Mouse (Mus musculus) testis, adult 2 months (tissue): Measurements from ENCODE around the gene Gm10644.

Experiments used
- CTCF ChIP-seq: fragments of 200-500 bp; IDR thresholded peaks from 2 replicates; pipeline ENCODE4 v1.5.1; 2012; ENCODE audit warnings: low read depth, mild to moderate bottlenecking, inconsistent platforms, low read length, moderate library complexity; ENCODE audit not compliant: control insufficient read depth, insufficient read depth, insufficient replicate concordance
- POLR2A ChIP-seq: fragments of 200-500 bp; IDR thresholded peaks from 2 replicates; pipeline ENCODE4 v1.6.1; 2012; ENCODE audit warnings: low read depth, mild to moderate bottlenecking, inconsistent platforms, low read length, moderate library complexity; ENCODE audit not compliant: control insufficient read depth

DNA sequence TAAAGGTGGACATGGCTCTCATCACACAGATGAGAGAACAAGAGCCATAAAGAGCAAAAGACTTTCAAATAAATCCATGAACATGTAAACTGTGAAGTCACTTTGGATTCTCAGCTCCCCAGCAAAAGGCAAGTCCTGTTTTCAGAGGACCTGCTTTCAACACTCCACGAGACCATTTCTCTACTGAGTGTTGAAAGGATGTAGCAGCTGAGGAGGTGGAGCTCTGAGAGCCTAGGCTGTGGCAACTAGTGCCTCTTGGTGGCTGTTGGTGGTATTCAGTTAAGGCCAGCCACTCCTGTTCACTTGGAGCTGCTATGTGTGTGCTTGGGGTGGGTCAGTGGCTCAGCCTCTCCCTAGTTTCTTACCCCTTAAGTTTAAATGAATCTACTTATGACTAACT, 1.8 kb upstream of the Gm10644 start:
- TF ChIP-seq CTCF (peak; percentile 6; the same call in 1 of the 2 replicates), POLR2A (no peak)
